Mouse (Mus musculus) CD4-positive, CD25-positive, alpha-beta regulatory T cell, adult 2 months (primary cell): Measurements from ENCODE around the gene Bad.

Experiments
- DNase-seq: peaks from one replicate; pipeline ENCODE4 v3.0.0-alpha.2; 2012; ENCODE audit warnings: low read depth, low spot score

The Bad gene

DNA sequence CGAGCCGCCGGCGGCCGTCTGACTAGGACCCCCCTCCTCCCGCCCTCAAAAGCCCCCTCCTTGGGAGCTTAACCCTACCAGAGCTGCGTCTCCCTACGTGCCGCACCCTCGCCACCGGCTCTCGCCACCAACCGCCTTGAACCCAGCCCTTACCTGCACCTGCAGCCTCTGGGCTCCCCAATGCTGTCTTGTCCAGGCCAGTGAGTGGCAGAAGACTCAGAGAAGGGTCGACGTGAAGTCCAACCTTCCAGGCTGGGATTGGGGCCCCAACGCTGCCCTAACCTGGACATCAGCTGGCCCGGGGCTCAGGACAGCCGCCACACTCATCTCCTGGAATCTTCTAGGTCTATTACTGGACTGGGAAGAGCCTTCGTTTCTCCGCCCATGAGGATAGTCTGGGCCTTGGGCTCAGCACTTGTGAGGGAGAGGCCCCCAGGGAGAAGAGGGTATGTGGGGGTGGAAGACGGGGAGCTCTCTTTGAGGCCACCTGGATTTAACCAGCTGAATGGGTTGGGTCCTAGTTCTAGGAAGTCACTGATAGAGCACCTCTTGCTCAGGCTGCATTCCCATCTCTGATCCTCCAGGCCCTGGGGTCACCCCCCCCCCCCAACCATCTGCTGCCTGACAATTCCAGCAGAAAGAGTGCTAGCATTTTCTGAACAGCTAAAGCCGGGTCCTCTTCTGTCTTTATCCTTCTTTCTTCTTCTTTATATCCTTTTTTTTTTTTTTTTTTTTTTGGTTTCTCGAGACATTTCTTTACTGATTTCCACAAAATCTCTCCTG is 7.3 kb upstream of the Bad start, which contains the start of gene Kcnk4:
Gene Kcnk4 (minus strand): TSS at position 321 of the 783 bp plus-strand sequence.
- no peak for DNase-seq

- peak; percentile 61 for DNase-seq
These were observed 5.4 kb upstream of the Bad start for GRCm38 (mm10) chr19:6936299-6936698.

GRCm38 (mm10) chr19:6937541-6938465 is 3.9 kb upstream of the Bad start:
- no peak for DNase-seq

DNA sequence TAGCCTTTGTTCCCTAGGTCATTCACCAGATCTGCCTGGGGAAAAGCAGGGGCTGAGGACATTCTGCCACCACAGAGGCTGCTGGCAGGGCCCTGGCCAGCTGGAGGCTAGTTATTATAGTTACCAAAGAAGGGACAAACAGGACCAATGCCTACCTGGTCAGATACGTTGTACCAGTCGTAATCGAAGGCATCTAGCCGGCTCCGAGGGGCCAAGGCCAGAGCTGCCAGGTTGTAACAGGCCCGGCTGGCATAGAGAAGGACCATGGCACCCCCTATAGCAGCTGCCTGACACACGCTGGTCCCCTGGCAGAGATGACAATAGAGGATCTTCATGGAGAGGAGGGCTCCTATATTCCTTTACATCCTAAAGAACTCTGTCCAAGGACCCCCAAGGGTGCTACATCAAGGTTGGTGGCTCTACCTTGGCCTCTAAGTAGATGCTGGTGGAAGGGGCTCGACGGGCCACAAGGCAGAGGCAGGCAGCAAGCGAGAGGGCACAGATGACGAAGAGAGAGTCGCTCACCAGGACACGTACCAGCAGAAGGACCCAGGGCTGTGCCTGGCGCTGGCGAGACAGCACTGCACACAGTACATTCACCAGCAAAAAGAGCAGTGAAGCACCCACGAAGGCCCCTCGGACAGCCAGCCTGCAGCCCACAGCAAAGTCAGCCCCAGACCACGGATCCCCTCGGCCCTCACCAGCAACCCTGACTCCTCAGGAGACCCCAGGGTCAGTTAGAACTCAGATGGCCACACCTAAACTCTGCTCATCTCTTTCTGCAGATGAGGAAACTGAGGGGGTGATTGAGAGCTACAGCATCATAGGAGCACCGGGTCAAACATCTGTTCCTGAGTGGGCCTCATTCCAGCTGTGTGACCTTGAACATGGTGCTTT is 2.3 kb upstream of the Bad start:
- no peak for DNase-seq

DNA sequence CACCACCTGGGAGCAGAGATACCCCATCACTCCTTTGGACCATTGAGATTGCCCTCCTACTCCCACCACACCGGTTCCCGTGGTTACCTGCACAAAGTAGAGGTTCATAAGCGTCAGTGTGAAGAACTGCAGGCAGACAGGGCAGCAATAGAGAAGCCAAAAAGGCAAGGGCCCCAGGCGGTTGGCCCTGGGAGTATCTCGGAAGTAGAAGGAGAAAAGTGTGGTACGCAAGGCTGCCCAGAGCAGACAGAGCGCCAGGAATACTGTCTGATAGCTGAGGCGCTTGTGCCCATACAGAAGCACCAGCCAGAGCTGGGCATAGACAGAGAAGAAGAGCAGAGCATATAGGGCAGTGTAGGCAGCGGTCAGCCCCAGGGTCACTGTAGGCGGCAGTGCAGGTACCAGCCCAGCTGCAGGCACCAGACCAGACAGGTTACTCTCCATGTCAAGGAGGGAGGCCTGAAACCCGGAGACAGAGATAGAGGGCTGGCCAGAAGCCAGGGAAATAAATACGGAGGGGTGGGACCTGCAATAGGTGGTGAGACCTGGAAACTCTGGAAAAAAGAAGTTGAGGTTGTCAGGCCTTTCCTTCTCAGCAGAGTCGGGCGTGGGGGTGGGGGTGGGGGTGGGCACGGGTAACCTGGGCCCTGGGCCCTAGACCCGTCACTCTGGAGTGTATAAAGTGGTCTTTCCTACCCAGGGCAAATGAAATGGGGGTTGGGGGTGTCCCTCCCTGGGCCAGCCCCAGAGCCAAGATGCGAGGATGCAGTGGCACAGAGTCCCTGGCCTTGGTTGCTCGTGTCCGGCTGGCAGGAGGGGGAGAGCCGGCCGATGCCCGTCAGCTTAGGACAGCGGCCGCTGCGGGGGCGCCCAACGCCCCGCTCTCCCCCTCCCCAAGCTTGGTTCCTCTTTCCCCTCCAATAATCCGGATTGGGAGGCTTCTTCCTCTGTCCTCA is 987 bp upstream of the Bad start:
- no peak for DNase-seq

DNA sequence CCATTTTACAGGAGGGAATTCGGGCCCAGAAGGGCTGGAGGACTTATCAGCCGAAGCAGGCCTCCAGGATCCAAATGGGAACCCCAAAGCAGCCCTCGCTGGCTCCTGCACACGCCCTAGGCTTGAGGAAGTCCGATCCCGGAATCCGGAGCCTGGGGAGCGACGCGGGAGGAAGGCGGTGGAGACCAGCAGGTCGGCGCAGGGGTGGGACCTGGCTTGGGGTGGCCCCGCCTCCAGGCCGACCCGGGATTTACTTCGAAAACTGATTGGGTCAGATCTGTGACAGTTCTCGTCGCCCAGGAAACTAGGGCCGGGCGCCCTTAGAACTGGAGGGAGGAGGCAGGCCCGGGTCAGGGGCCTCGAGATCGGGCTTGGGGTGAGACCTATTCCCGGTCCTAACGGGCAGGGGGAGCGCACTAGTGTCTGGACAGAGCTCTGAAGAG is 609 bp downstream of the Bad start, which contains the start of gene Gpr137:
Gene Gpr137 (minus strand): TSS at position 232 of the 443 bp plus-strand sequence.
- DNase-seq, result peak; percentile 91

DNA sequence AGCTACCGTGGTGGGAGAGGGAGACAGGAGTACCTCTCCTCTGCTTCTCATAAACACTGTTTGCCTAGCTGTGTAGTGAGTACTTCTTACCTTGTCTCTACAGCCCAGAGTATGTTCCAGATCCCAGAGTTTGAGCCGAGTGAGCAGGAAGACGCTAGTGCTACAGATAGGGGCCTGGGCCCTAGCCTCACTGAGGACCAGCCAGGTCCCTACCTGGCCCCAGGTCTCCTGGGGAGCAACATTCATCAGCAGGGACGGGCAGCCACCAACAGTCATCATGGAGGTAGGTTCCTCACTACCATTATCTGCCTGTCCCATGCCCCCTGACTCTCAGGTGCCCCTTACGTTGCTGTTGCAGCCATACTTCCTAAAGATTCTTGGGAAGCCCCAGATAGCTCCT is 1.1 kb downstream of the Bad start:
- no peak for DNase-seq

DNA sequence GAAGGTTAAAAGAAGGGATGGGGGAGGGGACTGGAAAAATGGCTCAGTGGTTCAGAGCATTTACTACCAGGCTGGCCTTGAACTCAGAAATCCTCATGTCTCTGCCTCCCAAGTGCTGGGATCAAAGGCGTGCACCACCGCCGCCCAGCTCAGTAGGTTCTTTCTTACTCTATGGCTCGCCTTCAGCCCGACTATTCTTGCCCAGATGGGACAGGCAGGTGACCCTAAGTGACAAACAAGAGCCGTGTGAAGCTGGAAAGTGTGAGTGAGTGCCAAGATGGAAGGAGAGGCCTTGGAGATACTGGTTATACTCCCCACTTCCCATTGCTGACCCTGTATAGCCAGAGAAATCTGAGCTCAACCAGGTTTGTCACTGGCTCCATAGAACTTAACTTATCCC is 2.0 kb downstream of the Bad start:
- no peak for DNase-seq

GRCm38 (mm10) chr19:6947742-6948141 is 6.1 kb downstream of the Bad start:
- DNase-seq, result no peak

DNA sequence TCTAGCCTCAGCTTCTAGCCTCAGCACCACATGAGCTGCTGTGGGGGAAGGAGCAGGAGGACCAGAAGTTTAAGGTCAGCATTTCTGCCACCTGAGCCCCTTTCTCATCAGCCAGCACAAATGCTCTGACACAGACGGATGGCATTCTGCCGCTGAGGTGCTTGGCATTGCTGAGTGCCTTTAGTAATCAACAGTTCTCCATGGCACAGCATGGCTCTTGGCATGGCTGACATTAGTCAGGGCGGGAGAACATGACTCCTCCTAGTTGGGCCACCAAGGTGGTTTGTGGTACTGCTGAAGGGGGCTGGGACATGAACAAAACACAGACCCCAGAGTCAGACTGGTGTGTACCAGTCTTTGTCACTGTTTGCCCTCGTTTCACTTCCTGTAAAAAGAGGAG is 6.5 kb downstream of the Bad start:
- DNase-seq, result no peak

GRCm38 (mm10) chr19:6949532-6949931 is 7.9 kb downstream of the Bad start:
- DNase-seq, result no peak

- DNase-seq, result no peak
These were observed 8.3 kb downstream of the Bad start for GRCm38 (mm10) chr19:6949951-6950350.

GRCm38 (mm10) chr19:6950613-6951153 is 9.0 kb downstream of the Bad start:
- peak; percentile 52 for DNase-seq

DNA sequence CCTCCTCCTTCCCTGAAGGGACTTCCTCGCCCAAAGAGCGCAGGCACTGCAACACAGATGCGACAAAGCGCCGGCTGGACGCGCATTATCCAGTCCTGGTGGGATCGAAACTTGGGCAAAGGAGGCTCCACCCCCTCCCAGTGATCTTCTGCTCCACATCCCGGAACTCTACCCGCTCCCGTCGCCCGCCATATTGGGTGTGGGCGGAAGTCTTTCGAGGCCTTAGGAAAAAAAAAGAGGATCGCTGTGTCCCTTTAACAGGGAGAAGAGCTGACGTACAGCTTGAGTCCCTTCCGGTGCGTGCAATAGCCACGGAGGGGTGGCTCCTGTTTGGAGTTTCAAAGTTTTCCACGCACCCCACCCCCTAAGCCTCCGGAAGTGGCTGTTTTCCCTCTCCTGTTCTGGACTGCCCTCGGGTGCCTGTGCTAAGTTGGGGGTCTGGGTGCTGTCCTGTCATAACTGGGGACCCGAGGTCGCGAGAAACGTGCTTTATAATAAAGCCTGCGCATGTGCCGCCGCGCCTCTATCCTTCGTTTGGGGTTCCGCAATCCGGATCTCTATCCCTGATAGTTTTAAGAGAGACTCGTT is 9.8 kb downstream of the Bad start:
- DNase-seq, result peak; percentile 81

DNA sequence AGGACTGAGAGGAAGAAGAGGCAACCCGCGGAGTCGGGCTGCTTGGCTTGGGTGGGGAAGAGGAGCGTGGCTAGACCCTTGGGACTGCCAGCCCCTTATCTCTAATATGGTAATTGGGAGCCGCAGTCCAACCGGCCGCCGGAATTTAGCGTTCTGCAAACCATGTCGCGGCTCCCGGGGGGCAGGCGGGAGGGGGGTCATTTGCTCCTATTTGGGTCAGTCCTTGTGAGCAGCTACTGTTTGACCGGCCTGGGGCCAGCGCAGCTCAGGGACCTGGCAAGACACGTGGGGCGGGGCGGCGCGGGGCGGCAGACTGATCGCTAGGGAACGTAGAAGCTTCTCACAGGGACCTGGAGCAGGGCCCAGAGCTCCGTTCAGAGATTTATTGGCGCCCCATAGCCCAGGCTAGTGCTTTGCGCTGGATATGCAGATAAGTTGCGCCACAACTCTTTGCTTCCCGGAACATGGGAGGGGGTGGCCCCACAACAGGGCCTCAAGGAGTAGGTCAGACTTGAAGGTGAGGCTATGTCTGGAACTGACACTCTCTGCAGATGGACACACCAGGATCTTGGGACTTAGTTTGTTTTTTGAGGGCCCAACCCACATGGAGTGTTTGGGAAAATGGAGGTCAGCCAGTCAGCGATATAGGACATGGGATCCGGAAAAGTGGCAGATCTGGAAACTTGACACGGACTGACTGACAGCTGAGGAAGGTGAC is 10.5 kb downstream of the Bad start:
- DNase-seq, result peak; percentile 57

DNA sequence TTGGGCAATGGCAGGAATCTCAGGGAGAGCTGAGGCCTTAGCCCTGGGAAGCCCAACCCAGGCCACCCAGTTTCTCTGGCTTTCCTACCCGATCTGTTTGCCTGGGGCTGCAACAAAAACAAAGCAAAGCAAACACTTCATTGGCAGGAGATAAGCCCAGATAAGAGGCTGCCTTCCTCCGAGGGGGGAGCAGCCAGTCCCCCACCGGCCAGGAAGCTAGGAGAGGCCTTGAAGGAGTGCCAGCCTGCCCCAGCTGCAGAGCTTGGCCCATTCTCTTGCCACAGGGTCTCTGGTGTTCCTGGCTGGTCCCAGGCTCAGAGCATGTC is 11.0 kb downstream of the Bad start:
- peak; percentile 42 for DNase-seq

- peak; percentile 54 for DNase-seq
These were observed 12.4 kb downstream of the Bad start for GRCm38 (mm10) chr19:6954046-6954445.

DNA sequence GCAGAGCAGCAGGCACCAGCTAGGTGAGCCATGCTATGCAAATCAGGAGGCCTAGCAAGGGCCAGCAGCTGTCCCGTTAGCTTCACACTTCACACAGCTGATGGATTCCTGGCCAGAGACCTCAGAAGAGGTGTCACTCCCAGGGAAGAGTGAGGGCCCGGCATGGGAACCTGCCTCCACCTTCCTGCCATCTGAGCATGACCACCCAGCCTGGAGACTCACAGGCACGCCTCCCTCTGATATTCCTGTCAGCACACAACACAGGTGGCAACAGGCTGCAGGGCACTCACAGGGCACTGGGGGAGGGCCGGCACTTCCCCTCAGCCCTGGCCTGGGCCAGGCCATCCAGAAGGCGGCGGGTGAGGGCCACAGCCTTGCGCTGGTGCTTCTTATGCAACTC is 13.8 kb downstream of the Bad start:
- no peak for DNase-seq

- DNase-seq, result no peak
These were observed 14.8 kb downstream of the Bad start for GRCm38 (mm10) chr19:6956461-6956860.
